Mouse (Mus musculus) G1E-ER4 (cell line): ENCODE results near the gene Rcsd1. TPM values are rescaled to one million over a fixed set of nuclear protein-coding genes. Genes with fewer than 3 reads are reported as not detected.

Source experiments
- GATA1 ChIP-seq: IDR thresholded peaks from one replicate; pipeline ENCODE4 v1.8.0; 2012; ENCODE audit warnings: low read length, inconsistent platforms
- polyA plus RNA-seq: library from polyadenylated mRNA; stranded (reverse); fragments of >175 nt; gene quantifications from 2 replicates; pipeline ENCODE4 v1.2.3, GENCODE M21; 2012

Gene Rcsd1
- polyA plus RNA-seq, 1 experiment = 6.9 TPM

DNA sequence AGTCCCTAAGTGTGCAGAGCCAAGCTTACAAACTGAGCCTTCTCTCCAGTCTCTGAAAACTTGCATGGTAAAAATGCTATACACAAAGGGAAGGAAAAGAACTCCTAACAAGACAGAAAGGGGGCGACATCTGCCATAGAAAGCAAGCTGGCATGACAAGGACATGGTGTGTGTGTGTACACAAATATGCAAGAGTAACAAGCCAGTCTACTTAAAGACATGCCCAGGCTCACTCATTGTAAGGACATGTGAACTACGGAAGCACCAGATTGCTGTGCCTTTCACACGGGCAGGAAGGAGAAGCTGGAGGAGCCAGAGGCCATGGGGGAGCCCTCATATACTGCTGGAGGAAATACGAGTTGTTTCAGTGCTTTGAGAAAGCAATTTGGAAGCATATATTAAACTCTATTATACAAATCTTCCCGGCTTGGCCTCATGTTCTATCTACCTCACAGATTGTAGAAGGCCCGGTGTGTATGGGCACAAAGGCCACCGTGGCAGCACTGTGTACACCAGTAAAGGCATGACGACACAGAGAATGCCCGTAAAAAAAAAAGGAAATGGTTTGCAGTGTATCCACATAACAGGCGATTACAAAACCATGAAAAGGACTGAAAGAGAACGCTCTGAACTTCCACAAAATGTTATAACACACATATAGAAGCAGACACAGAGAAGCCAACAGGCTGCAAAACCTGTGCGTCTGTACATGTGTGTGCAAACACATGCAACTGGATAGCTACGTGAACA is 28.3 kb downstream of the Rcsd1 start:
- no peak for TF ChIP-seq GATA1

DNA sequence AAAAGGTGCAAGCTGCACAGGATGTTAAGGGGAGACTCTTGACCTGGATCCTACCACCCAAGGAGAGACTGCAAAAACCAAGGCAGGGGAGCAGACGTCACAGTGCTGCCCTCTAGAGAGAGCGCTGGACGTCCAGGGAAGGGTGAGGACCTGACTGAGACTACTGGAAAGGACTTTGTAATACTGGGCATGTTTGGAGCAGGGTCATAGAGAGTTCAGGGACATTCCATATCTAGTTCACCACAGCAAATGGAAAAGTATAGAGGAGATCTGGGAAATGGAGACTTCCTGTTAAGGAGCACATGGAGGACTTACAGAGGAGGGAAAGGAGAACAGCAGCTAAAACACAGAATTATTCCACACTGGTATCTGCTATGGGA is 29.9 kb downstream of the Rcsd1 start:
- no peak for TF ChIP-seq GATA1

- TF ChIP-seq GATA1 = no peak
Measured at GRCm38 (mm10) chr1:165678861-165679617, 30.5 kb downstream of the Rcsd1 start.

DNA sequence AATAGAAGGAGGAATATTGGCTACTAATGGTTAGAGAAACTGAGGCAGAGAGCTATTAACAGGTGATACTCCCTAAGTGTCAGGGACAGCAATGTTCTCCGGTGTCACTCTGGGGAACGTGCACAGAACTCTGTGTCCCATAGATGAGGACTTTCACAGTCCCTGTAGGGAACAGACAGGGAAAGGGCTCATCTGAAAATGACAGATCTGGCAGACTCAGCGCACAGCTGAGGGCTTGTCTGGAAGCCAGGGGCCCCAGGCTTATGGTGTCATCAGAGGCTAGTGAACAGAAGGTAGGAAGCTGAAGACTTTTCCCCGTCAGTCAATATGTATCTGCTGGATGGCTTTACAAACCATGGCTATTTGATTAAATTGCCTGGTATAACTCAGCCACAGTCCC is 32.0 kb downstream of the Rcsd1 start:
- no peak for TF ChIP-seq GATA1

DNA sequence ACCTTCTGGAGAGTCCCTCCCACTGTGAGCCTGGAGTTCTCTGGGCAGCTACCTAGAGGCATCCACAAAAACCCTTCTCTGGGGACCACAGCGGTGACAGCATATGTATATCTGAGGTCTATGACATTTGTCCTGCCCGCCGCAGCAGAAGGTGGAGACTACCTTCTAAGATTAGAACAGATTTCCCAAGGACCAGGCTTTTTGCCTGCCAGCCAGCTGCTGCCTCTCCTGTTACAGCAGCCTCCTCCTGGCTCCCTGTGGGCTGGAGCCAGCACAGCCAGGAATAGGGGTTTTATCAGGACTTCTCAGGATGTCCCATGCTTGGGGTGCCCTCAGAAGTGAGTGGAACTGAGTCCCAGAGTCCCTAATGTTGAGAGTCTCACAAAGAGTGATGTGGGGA is 32.6 kb downstream of the Rcsd1 start:
- TF ChIP-seq GATA1 = no peak

DNA sequence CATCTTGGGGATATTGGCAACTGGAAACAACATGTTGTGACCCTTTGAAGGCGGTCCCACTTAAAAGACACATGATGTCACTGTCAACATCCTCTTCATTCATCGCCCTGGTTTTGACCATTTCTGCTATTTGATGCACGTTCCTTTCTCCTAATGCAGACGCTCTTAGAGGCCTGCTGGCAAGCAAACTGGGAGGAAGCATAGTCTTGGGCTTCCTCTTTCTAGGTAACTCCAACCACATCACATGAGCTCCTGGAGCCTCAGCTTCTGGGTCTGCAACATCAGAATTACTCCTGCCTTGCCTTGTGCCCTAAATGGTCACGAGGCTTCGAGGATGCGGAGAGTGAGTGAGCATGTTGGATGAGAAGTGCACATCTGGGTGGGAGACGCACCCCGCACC is 34.4 kb downstream of the Rcsd1 start:
- no peak for TF ChIP-seq GATA1

- no peak for TF ChIP-seq GATA1
Measured at GRCm38 (mm10) chr1:165672355-165672754, 37.2 kb downstream of the Rcsd1 start.

DNA sequence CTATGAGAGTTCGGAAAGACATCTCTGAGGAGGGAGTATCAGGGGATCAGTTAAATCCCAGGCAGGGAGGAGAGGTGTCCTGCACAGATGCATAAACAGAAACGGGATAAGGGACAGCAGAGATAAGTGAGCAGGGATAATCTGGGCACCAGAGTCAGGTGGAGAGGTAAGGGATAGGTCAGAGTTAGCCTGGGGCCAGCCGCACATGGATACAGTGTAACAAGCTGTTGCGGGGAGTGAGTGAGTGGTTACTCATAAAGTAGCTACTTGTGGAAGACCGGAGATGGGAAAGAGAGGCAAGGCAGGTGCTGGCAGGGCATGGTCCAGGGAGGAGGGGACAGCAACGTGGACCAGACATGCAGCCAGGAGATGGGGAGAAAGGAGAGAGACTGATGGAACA is 39.5 kb downstream of the Rcsd1 start:
- no peak for TF ChIP-seq GATA1

DNA sequence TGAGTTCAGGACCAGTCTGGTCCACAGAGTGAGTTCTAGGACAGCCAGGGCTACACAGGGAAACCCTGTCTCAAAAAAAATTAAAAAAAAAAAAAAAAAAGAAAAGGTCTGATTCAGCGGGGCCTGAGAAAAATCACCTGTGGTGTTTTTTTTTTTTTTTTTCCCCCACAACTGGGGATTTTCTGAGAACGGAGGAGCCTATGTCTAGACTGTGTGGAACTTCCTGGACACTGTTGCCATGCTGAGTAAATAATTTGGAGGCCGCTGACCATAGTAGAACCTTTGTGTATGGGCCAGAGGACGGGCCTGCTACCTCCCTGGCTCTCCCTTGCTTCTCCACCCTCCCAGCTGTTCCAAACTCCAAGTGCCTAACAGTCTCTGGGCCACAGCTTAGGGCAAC is 40.7 kb downstream of the Rcsd1 start:
- TF ChIP-seq GATA1 = no peak

DNA sequence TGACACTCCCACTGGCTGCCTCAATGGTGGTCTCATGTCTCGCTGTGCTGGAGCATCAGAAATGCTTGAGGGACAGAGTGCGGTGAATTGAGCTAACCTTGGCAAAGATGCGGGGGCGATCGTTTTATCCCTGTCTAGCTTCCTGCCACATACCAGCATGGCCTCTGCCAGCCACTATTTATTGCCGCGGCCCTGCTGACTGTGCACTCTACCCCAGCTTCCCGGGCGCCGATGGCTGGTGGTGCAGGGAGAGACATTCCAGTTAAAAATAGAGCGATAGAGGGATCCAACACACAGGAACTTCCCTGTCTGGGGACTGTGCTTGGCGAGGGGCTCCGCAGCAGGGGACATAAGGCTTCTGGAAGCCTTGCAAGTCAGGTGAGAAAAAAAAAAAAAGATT is 42.2 kb downstream of the Rcsd1 start:
- TF ChIP-seq GATA1 = no peak

DNA sequence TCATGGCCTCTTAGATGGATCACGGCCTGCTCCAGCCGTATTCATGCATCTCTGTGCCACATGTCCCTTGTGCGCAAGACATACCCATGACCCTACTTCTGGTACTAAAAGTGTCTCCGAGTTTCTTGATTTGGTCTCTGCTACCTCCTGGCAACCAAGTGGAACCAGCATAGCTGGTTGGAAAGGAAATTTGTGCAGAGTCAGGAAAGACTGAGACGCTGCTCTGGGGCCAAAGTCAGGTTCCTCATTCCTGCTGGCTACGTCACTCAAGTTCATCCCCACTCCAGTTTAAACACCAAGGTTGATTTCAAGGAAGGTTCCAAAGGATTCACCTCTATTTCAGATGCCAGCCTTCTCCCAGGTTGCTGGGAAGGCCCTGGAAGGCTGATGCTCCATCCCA is 42.6 kb downstream of the Rcsd1 start:
- TF ChIP-seq GATA1 = no peak

- no peak for TF ChIP-seq GATA1
Measured at GRCm38 (mm10) chr1:165665758-165666157, 43.8 kb downstream of the Rcsd1 start.

DNA sequence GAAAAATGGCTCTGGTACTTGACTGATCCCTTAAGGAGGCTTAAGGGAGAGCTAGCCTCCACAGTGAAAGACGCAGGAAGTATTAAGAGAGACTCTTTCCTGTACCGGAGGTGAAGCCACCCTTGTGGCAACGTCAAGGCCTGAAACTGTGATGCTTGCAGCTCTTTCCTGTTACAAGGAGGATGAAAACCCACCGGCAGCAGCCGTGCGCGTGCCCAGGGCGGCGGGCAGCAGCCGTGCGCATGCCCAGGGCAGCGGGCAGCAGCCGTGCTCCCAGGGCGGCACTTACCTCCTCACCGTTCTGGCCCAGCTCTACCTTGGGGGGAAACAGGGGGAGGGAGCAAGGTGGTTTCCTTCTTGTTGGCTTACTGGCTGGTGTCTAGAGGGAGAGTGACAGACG is 46.3 kb downstream of the Rcsd1 start:
- TF ChIP-seq GATA1 = no peak

- TF ChIP-seq GATA1 = no peak
Measured at GRCm38 (mm10) chr1:165662426-165663192, 46.9 kb downstream of the Rcsd1 start.

- no peak for TF ChIP-seq GATA1
Measured at GRCm38 (mm10) chr1:165661725-165662124, 47.8 kb downstream of the Rcsd1 start.

DNA sequence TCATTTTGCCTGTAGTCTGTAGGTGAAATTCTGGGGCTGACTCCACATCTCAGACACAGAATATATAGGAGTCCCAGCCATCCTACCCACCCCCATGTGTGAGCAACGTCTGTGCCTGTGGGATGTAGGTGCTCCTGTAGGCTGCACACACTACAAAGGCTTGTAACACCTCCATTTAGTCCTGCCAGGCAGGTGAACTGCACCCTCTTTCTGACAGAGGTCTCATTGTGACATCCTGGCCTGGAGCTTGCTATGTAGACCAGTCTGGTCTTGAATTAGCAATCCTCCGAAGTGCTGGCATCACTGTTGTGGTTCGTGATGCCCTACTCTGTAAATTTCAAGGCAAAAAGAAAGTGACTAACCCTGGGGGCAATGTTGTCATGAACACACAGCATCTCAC is 48.4 kb downstream of the Rcsd1 start:
- TF ChIP-seq GATA1 = no peak
